Mouse (Mus musculus): ENCODE measurements around the gene Igf1r. TPM values are rescaled to one million over a fixed set of nuclear protein-coding genes. Genes with fewer than 3 reads are reported as not detected.

The Igf1r gene
- polyA plus RNA-seq, 1 experiment: 16.9 TPM

- no peak for DNase-seq
- no peak for TF ChIP-seq CTCF (IDR thresholded peaks at IDR 0.05; ENCODE audit: insufficient read depth, low read length)
- no peak for TF ChIP-seq POLR2A (IDR thresholded peaks at IDR 0.05; ENCODE audit: borderline replicate concordance, extremely low read depth, low read depth, low read length)
- Histone ChIP-seq H3K4me1 (ENCODE audit: control insufficient read depth, insufficient read depth, low read length) (peaks cover 11% of the 10 kb centered on the region), H3K4me3 (replicated peaks; ENCODE audit: extremely low read depth, low read depth, low read length) (no peak overlapping the region)
- WGBS: 87% methylated on average over 10 of the region's 10 CpGs
Measured at GRCm38 (mm10) chr7:68089725-68090124, 137.1 kb downstream of the Igf1r start.

GRCm38 (mm10) chr7:68090576-68090975 is 137.9 kb downstream of the Igf1r start:
- DNase-seq: no peak
- H3K4me3 ChIP-seq (replicated peaks; ENCODE audit: extremely low read depth, low read depth, low read length): no peak overlapping the region
- 86% methylated on average over 8 of the region's 8 CpGs for WGBS
- peaks cover 8% of the 10 kb centered on the region; the same call in 1 of the 2 replicates for H3K4me1 ChIP-seq (ENCODE audit: control insufficient read depth, insufficient read depth, low read length)
- TF ChIP-seq POLR2A (IDR thresholded peaks at IDR 0.05; ENCODE audit: borderline replicate concordance, extremely low read depth, low read depth, low read length) (no peak), CTCF (IDR thresholded peaks at IDR 0.05; ENCODE audit: insufficient read depth, low read length) (no peak)

- Histone ChIP-seq H3K4me1 (ENCODE audit: control insufficient read depth, insufficient read depth, low read length) (peaks cover 5% of the 10 kb centered on the region; the same call in 1 of the 2 replicates), H3K4me3 (replicated peaks; ENCODE audit: extremely low read depth, low read depth, low read length) (no peak overlapping the region)
- 65% methylated on average over 8 of the region's 8 CpGs for WGBS
- no peak for DNase-seq
- TF ChIP-seq CTCF (IDR thresholded peaks at IDR 0.05; ENCODE audit: insufficient read depth, low read length) (no peak), POLR2A (IDR thresholded peaks at IDR 0.05; ENCODE audit: borderline replicate concordance, extremely low read depth, low read depth, low read length) (no peak)
Measured at GRCm38 (mm10) chr7:68092304-68092978, 139.8 kb downstream of the Igf1r start.

- 37% methylated on average over 9 of the region's 9 CpGs for WGBS
- Histone ChIP-seq H3K4me1 (ENCODE audit: control insufficient read depth, insufficient read depth, low read length) (peaks cover 5% of the 10 kb centered on the region; the same call in 1 of the 2 replicates), H3K4me3 (replicated peaks; ENCODE audit: extremely low read depth, low read depth, low read length) (no peak overlapping the region)
- TF ChIP-seq POLR2A (IDR thresholded peaks at IDR 0.05; ENCODE audit: borderline replicate concordance, extremely low read depth, low read depth, low read length): no peak
- TF ChIP-seq CTCF (IDR thresholded peaks at IDR 0.05; ENCODE audit: insufficient read depth, low read length): no peak
- DNase-seq: no peak
Measured at GRCm38 (mm10) chr7:68093817-68094216, 141.2 kb downstream of the Igf1r start.

- no peak overlapping the region for H3K4me3 ChIP-seq (replicated peaks; ENCODE audit: extremely low read depth, low read depth, low read length)
- DNase-seq: no peak
- whole genome bisulfite sequencing: 58% methylated on average over 4 of the region's 4 CpGs
- peaks cover 5% of the 10 kb centered on the region for H3K4me1 ChIP-seq (ENCODE audit: control insufficient read depth, insufficient read depth, low read length)
- TF ChIP-seq CTCF (IDR thresholded peaks at IDR 0.05; ENCODE audit: insufficient read depth, low read length) (no peak), POLR2A (IDR thresholded peaks at IDR 0.05; ENCODE audit: borderline replicate concordance, extremely low read depth, low read depth, low read length) (no peak)
Measured at GRCm38 (mm10) chr7:68095574-68095973, 142.9 kb downstream of the Igf1r start.

GRCm38 (mm10) chr7:68096411-68096810 is 143.8 kb downstream of the Igf1r start:
- 92% methylated on average over 6 of the region's 6 CpGs for WGBS
- no peak for TF ChIP-seq POLR2A (IDR thresholded peaks at IDR 0.05; ENCODE audit: borderline replicate concordance, extremely low read depth, low read depth, low read length)
- TF ChIP-seq CTCF (IDR thresholded peaks at IDR 0.05; ENCODE audit: insufficient read depth, low read length): no peak
- no peak overlapping the region for H3K4me3 ChIP-seq (replicated peaks; ENCODE audit: extremely low read depth, low read depth, low read length)
- no peak for DNase-seq
- peaks cover 5% of the 10 kb centered on the region for H3K4me1 ChIP-seq (ENCODE audit: control insufficient read depth, insufficient read depth, low read length)

- Histone ChIP-seq H3K4me1 (ENCODE audit: control insufficient read depth, insufficient read depth, low read length) (peaks cover 5% of the 10 kb centered on the region), H3K4me3 (replicated peaks; ENCODE audit: extremely low read depth, low read depth, low read length) (no peak overlapping the region)
- TF ChIP-seq CTCF (IDR thresholded peaks at IDR 0.05; ENCODE audit: insufficient read depth, low read length) (no peak), POLR2A (IDR thresholded peaks at IDR 0.05; ENCODE audit: borderline replicate concordance, extremely low read depth, low read depth, low read length) (no peak)
- 79% methylated on average over 7 of the region's 7 CpGs for WGBS
- DNase-seq: no peak
Measured at GRCm38 (mm10) chr7:68097081-68097836, 144.6 kb downstream of the Igf1r start.

- Histone ChIP-seq H3K4me1 (ENCODE audit: control insufficient read depth, insufficient read depth, low read length) (peaks cover 5% of the 10 kb centered on the region), H3K4me3 (replicated peaks; ENCODE audit: extremely low read depth, low read depth, low read length) (no peak overlapping the region)
- no peak for DNase-seq
- 96% methylated on average over 6 of the region's 6 CpGs for WGBS
- TF ChIP-seq POLR2A (IDR thresholded peaks at IDR 0.05; ENCODE audit: borderline replicate concordance, extremely low read depth, low read depth, low read length) (no peak), CTCF (IDR thresholded peaks at IDR 0.05; ENCODE audit: insufficient read depth, low read length) (no peak)
Measured at GRCm38 (mm10) chr7:68098098-68098497, 145.5 kb downstream of the Igf1r start.

GRCm38 (mm10) chr7:68100388-68100787 is 147.8 kb downstream of the Igf1r start:
- WGBS: 34% methylated on average over 10 of the region's 10 CpGs
- no peak for DNase-seq
- H3K4me1 ChIP-seq (ENCODE audit: control insufficient read depth, insufficient read depth, low read length): peaks cover 5% of the 10 kb centered on the region
- no peak overlapping the region for H3K4me3 ChIP-seq (replicated peaks; ENCODE audit: extremely low read depth, low read depth, low read length)
- TF ChIP-seq CTCF (IDR thresholded peaks at IDR 0.05; ENCODE audit: insufficient read depth, low read length) (no peak), POLR2A (IDR thresholded peaks at IDR 0.05; ENCODE audit: borderline replicate concordance, extremely low read depth, low read depth, low read length) (no peak)

Data from lung, adult 2 months (tissue).